Mouse (Mus musculus): ENCODE measurements at regions not wholly inside any gene's neighbourhood (a gene's known extent, or its start where the extent isn't known, plus 50 kb on each side); places are given as distances from the start of the nearest gene placed in this dataset.

GRCm38 (mm10) chr2:75061009-75061408, 235.4 kb downstream of the Mtx2 start:
- in situ Hi-C loops (cut with MboI, MseI), result loop anchor here (10.0 kb wide), 1 partner anchor 234 kb away; no protein-coding TSS in a partner anchor

GRCm38 (mm10) chr2:75061456-75062188, 236.0 kb downstream of the Mtx2 start:
- in situ Hi-C loops (cut with MboI, MseI), result loop anchor here (10.0 kb wide), 1 partner anchor 233 kb away; no protein-coding TSS in a partner anchor

DNA sequence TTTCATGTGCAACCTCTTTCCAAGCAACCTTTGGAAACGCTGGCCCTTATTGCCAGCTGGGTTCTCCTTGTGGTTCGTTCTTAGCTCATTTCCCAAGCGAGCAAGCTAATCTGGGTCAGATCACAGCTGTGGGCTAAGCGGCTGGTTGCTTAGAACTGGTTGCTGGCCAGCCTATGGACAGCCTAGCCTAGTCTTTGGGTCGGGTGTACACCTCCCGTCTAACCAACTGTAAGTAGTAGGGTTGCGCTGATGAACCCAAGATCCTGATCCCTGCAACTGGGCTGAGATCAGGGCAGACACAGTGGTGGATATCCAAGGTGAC, 236.5 kb downstream of the Mtx2 start:
- in situ Hi-C loops (cut with MboI, MseI), result loop anchor here (10.0 kb wide), 1 partner anchor 233 kb away; no protein-coding TSS in a partner anchor

DNA sequence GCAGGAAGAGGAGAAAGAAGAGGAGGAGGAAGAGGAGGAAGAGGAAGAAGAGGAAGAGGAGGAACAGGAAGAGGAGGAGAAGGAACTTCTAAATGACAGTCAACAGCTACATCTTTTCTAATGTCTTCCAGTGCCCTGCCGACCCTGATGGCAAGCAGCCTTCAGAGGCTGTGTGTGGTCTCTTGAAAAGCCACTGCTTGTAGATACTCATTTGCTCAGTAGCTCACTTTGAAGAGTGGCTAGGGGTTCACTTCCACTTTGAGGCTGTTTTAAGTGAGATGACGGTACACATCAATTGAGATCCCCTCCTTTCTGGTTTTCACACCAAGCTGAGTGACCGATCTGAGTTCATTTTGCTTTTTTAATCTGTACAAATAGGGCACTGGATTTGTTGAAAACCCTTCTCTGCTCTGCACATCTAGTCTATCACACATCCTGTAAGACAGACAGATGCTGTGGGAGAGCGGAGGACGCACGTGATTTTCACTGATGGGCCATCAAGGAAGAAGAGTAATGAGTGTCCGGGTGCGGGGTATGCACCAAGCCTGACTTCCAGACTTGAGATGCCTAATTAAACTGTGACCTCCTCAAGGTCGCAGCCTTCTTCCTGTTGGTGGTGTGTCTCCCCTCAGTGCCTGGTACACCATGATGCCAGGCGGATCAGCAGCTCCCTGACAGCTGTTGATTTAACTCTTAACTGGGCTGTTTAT, 239.0 kb downstream of the Mtx2 start:
- in situ Hi-C loops (cut with MboI, MseI), result loop anchor here (10.0 kb wide), 1 partner anchor 230 kb away; no protein-coding TSS in a partner anchor

DNA sequence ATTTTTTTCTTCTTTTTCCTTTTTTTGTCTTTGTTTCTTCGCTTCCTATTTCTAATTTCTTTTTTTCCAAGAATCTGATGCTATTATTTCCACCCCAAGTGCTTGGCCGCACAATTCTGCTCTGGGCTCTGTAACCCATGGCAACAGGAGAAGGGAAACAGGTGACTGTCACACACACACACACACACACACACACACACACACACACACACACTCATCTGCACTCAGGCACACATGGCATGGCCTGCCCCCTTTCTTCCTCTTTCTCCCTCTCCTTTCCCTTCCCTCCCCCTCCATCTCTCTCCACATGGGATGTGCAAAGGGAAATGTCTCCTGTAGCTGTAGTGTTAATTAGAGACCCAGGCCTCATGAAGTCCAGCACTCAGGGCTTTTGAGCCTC, 239.7 kb downstream of the Mtx2 start:
- in situ Hi-C loops (cut with MboI, MseI), result loop anchor here (10.0 kb wide), 1 partner anchor 229 kb away; no protein-coding TSS in a partner anchor

GRCm38 (mm10) chr2:75069321-75069720, 243.7 kb downstream of the Mtx2 start:
- in situ Hi-C loops (cut with MboI, MseI), result loop anchor here (10.0 kb wide), 1 partner anchor 225 kb away; no protein-coding TSS in a partner anchor

GRCm38 (mm10) chr2:75072021-75072420, 246.4 kb downstream of the Mtx2 start:
- in situ Hi-C loops (cut with MboI, MseI), result no loop called here

- in situ Hi-C loops (cut with MboI, MseI), result no loop called here
These were observed 246.9 kb downstream of the Mtx2 start for GRCm38 (mm10) chr2:75072471-75072870.

GRCm38 (mm10) chr2:75073178-75073577, 247.6 kb downstream of the Mtx2 start:
- in situ Hi-C loops (cut with MboI, MseI), result no loop called here

DNA sequence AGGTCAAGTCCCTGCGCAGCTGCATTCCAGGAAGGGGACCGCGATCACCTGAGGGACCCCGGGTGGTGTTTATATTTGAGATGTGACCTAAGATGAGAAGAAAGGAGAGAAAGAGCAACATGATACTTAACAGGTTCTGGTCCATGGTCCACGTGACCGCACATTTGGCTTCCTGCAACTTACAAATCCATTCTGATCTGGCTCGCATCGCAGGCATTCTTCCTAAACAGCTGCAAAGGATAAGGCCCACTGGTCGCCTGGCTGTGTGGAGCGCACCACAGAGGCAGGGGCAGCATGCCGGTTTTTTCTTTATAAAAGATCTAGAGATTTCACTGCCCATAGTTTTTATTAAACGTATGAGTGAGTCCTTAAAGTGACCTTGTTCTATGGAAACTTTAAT, 261.6 kb downstream of the Mtx2 start:
- in situ Hi-C loops (cut with MboI, MseI), result no loop called here

DNA sequence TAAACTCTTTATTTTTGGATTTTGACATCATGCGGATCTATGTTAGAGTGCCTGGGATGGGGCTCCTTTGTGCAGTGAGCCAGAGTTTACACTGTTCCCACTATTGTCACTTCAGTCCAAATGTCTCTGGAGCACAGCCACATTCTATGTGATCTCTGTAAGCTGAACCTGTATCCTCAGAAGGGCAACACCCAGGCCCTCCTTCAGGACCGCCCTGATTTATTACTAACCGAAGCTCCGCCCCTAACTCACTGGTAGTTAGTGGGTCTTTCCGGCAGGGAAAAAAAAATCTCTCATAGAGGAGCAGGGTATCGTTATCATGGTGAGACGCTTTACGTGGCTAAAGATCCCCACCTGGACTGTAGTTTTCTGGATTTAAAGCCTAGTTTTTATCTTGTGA, 263.6 kb downstream of the Mtx2 start:
- in situ Hi-C loops (cut with MboI, MseI), result no loop called here

DNA sequence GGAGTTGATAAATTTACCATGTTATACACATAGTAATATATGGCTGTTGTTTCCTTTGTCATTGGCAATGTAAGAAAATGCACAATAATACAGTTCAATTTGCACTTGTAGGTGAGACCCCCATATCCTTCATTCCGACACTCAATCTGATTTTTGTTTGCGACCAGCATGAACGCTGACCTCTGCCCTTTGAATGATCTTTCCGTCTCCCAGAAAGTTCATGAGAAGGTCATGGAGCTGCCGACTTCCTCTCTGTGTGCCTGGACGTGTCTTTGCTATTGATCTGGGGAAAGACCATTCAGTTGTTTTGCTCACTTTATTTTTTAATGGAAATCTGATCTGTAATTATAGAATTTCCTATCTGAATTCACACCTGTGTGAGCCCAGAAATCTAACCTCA, 264.0 kb downstream of the Mtx2 start:
- in situ Hi-C loops (cut with MboI, MseI), result no loop called here

DNA sequence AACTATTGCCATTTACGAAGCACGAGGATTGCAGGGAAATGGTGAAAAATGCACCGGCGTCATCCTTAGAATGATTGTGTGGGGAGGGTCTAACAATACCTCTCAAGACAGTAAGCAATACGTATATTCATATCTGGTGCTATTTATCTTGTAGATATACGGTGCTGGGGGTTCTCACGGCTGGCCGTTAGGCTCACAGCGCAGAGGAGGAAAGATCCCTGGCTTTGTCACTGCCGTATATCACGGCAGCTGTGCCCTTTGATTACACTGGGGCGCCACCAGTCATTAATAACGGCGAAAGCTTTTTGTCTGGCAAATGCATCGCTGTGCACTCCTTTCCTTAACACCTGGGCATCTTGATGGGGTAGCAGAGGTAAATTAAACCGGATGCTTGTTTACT, 264.8 kb downstream of the Mtx2 start:
- in situ Hi-C loops (cut with MboI, MseI), result no loop called here

GRCm38 (mm10) chr2:75101501-75101900, 275.9 kb downstream of the Mtx2 start:
- in situ Hi-C loops (cut with MboI, MseI), result no loop called here

- in situ Hi-C loops (cut with MboI, MseI), result no loop called here
These were observed 287.1 kb downstream of the Mtx2 start for GRCm38 (mm10) chr2:75112751-75113150.

GRCm38 (mm10) chr2:75114375-75114774, 288.8 kb downstream of the Mtx2 start:
- in situ Hi-C loops (cut with MboI, MseI), result no loop called here

- in situ Hi-C loops (cut with MboI, MseI), result no loop called here
These were observed 292.8 kb downstream of the Mtx2 start for GRCm38 (mm10) chr2:75118348-75118926.

- in situ Hi-C loops (cut with MboI, MseI), result no loop called here
These were observed 294.0 kb downstream of the Mtx2 start for GRCm38 (mm10) chr2:75119599-75119998.

- in situ Hi-C loops (cut with MboI, MseI), result no loop called here
These were observed 307.9 kb downstream of the Mtx2 start for GRCm38 (mm10) chr2:75133298-75134080.

DNA sequence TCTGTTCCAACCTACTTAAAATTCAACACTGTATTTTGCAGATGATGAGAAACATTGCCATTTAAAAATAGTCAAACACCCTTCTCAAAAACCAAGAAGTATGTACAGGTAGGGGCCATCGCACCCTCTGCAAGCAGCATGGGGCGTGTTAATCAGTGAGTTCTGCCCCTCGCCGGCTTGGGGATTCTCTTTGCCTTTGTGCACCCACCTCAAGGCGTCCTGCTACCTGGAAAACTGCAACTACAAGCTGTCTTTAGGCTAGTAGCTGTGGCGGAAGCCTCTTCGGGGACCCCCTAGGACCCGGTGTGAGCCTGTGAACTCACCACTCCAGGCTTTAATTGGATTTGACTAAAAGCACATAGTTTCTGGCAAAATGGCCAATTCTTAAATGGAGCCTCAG, 311.0 kb downstream of the Mtx2 start:
- in situ Hi-C loops (cut with MboI, MseI), result no loop called here

- in situ Hi-C loops (cut with MboI, MseI), result no loop called here
These were observed 311.8 kb downstream of the Mtx2 start for GRCm38 (mm10) chr2:75137133-75137982.

All from T-helper 1 cell (primary cell).